Mouse (Mus musculus): ENCODE measurements at regions not wholly inside any gene's neighbourhood (a gene's known extent, or its start where the extent isn't known, plus 50 kb on each side); places are given as distances from the start of the nearest gene placed in this dataset.

- Histone ChIP-seq H3K4me1 (ENCODE audit: control insufficient read depth, insufficient read depth, low read length) (no peaks in the 10 kb centered on the region), H3K4me3 (ENCODE audit: insufficient read depth, low read length) (no peak overlapping the region), H3K27ac (ENCODE audit: insufficient read depth, low read length) (no peak overlapping the region)
- TF ChIP-seq CTCF (IDR thresholded peaks at IDR 0.05; ENCODE audit: extremely low read depth, insufficient read depth, low read length) (no peak), POLR2A (IDR thresholded peaks at IDR 0.05; ENCODE audit: extremely low read depth, insufficient read depth, low read length) (no peak)
These were observed 1617.2 kb upstream of the Gulo start for GRCm38 (mm10) chr14:67626181-67626580.

- Histone ChIP-seq H3K4me3 (ENCODE audit: insufficient read depth, low read length) (no peak overlapping the region), H3K4me1 (ENCODE audit: control insufficient read depth, insufficient read depth, low read length) (no peaks in the 10 kb centered on the region)
These were observed 1615.0 kb upstream of the Gulo start for GRCm38 (mm10) chr14:67623841-67624480.

GRCm38 (mm10) chr14:67622911-67623310 lies 1613.9 kb upstream of the Gulo start:
- Histone ChIP-seq H3K4me1 (ENCODE audit: control insufficient read depth, insufficient read depth, low read length) (no peaks in the 10 kb centered on the region), H3K4me3 (ENCODE audit: insufficient read depth, low read length) (no peak overlapping the region), H3K27ac (ENCODE audit: insufficient read depth, low read length) (no peak overlapping the region)
- no peak for TF ChIP-seq POLR2A (IDR thresholded peaks at IDR 0.05; ENCODE audit: extremely low read depth, insufficient read depth, low read length)
- TF ChIP-seq CTCF (IDR thresholded peaks at IDR 0.05; ENCODE audit: extremely low read depth, insufficient read depth, low read length): no peak

More at GRCm38 (mm10) chr14:67623841-67624480, 1615.0 kb upstream of the Gulo start:
- no peak for TF ChIP-seq CTCF (IDR thresholded peaks at IDR 0.05; ENCODE audit: extremely low read depth, insufficient read depth, low read length)
- TF ChIP-seq POLR2A (IDR thresholded peaks at IDR 0.05; ENCODE audit: extremely low read depth, insufficient read depth, low read length): no peak
- H3K27ac ChIP-seq (ENCODE audit: insufficient read depth, low read length): no peak overlapping the region

GRCm38 (mm10) chr14:67621486-67621885 lies 1612.5 kb upstream of the Gulo start:
- H3K4me3 ChIP-seq (ENCODE audit: insufficient read depth, low read length): no peak overlapping the region
- TF ChIP-seq CTCF (IDR thresholded peaks at IDR 0.05; ENCODE audit: extremely low read depth, insufficient read depth, low read length) (no peak), POLR2A (IDR thresholded peaks at IDR 0.05; ENCODE audit: extremely low read depth, insufficient read depth, low read length) (no peak)
- no peaks in the 10 kb centered on the region for H3K4me1 ChIP-seq (ENCODE audit: control insufficient read depth, insufficient read depth, low read length)
- H3K27ac ChIP-seq (ENCODE audit: insufficient read depth, low read length): no peak overlapping the region

GRCm38 (mm10) chr14:67620854-67621476 lies 1612.0 kb upstream of the Gulo start:
- TF ChIP-seq POLR2A (IDR thresholded peaks at IDR 0.05; ENCODE audit: extremely low read depth, insufficient read depth, low read length): no peak
- TF ChIP-seq CTCF (IDR thresholded peaks at IDR 0.05; ENCODE audit: extremely low read depth, insufficient read depth, low read length): peak; percentile 94
- Histone ChIP-seq H3K4me1 (ENCODE audit: control insufficient read depth, insufficient read depth, low read length) (no peaks in the 10 kb centered on the region), H3K27ac (ENCODE audit: insufficient read depth, low read length) (no peak overlapping the region)

GRCm38 (mm10) chr14:67619571-67619970 lies 1610.6 kb upstream of the Gulo start:
- TF ChIP-seq CTCF (IDR thresholded peaks at IDR 0.05; ENCODE audit: extremely low read depth, insufficient read depth, low read length): no peak
- no peak for TF ChIP-seq POLR2A (IDR thresholded peaks at IDR 0.05; ENCODE audit: extremely low read depth, insufficient read depth, low read length)
- Histone ChIP-seq H3K4me3 (ENCODE audit: insufficient read depth, low read length) (no peak overlapping the region), H3K4me1 (ENCODE audit: control insufficient read depth, insufficient read depth, low read length) (no peaks in the 10 kb centered on the region), H3K27ac (ENCODE audit: insufficient read depth, low read length) (no peak overlapping the region)

More at GRCm38 (mm10) chr14:67620854-67621476, 1612.0 kb upstream of the Gulo start:
- no peak overlapping the region for H3K4me3 ChIP-seq (ENCODE audit: insufficient read depth, low read length)

GRCm38 (mm10) chr14:67614369-67614768 lies 1605.4 kb upstream of the Gulo start:
- no peaks in the 10 kb centered on the region for H3K4me1 ChIP-seq (ENCODE audit: control insufficient read depth, insufficient read depth, low read length)
- TF ChIP-seq POLR2A (IDR thresholded peaks at IDR 0.05; ENCODE audit: extremely low read depth, insufficient read depth, low read length) (no peak), CTCF (IDR thresholded peaks at IDR 0.05; ENCODE audit: extremely low read depth, insufficient read depth, low read length) (no peak)

GRCm38 (mm10) chr14:67613691-67614090 lies 1604.7 kb upstream of the Gulo start:
- TF ChIP-seq CTCF (IDR thresholded peaks at IDR 0.05; ENCODE audit: extremely low read depth, insufficient read depth, low read length) (no peak), POLR2A (IDR thresholded peaks at IDR 0.05; ENCODE audit: extremely low read depth, insufficient read depth, low read length) (no peak)
- Histone ChIP-seq H3K4me3 (ENCODE audit: insufficient read depth, low read length) (no peak overlapping the region), H3K4me1 (ENCODE audit: control insufficient read depth, insufficient read depth, low read length) (no peaks in the 10 kb centered on the region), H3K27ac (ENCODE audit: insufficient read depth, low read length) (no peak overlapping the region)

More at GRCm38 (mm10) chr14:67614369-67614768, 1605.4 kb upstream of the Gulo start:
- no peak overlapping the region for H3K27ac ChIP-seq (ENCODE audit: insufficient read depth, low read length)
- H3K4me3 ChIP-seq (ENCODE audit: insufficient read depth, low read length): no peak overlapping the region

- no peak for TF ChIP-seq POLR2A (IDR thresholded peaks at IDR 0.05; ENCODE audit: extremely low read depth, insufficient read depth, low read length)
- no peak for TF ChIP-seq CTCF (IDR thresholded peaks at IDR 0.05; ENCODE audit: extremely low read depth, insufficient read depth, low read length)
- Histone ChIP-seq H3K4me1 (ENCODE audit: control insufficient read depth, insufficient read depth, low read length) (no peaks in the 10 kb centered on the region), H3K27ac (ENCODE audit: insufficient read depth, low read length) (no peak overlapping the region), H3K4me3 (ENCODE audit: insufficient read depth, low read length) (no peak overlapping the region)
These were observed 1604.2 kb upstream of the Gulo start for GRCm38 (mm10) chr14:67613221-67613620.

- Histone ChIP-seq H3K4me1 (ENCODE audit: control insufficient read depth, insufficient read depth, low read length) (no peaks in the 10 kb centered on the region), H3K27ac (ENCODE audit: insufficient read depth, low read length) (no peak overlapping the region), H3K4me3 (ENCODE audit: insufficient read depth, low read length) (no peak overlapping the region)
- TF ChIP-seq POLR2A (IDR thresholded peaks at IDR 0.05; ENCODE audit: extremely low read depth, insufficient read depth, low read length) (no peak), CTCF (IDR thresholded peaks at IDR 0.05; ENCODE audit: extremely low read depth, insufficient read depth, low read length) (no peak)
These were observed 1603.5 kb upstream of the Gulo start for GRCm38 (mm10) chr14:67612471-67612870.

All from cortical plate, adult 2 months (tissue).